Mouse (Mus musculus) intestine, embryonic 16.5 days (tissue): ENCODE measurements around the gene Ryk. TPM values are rescaled to one million over a fixed set of nuclear protein-coding genes. Genes with fewer than 3 reads are reported as not detected.

Experiments
- ATAC-seq: fragments of 200-750 bp; cut with Nextera tagmentation; 2 replicates; pipeline ENCODE4 v1.8.0; 2017; ENCODE audit warnings: moderate TSS enrichment, moderate library complexity
- H3K27ac ChIP-seq: fragments of 300-500 bp; sonication (generic); 2 replicates; pipeline ENCODE4 v1.5.1; 2014; ENCODE audit warnings: mild to moderate bottlenecking, low read length
- H3K27me3 ChIP-seq: fragments of 300-500 bp; sonication (generic); replicated peaks from 2 replicates; pipeline ENCODE4 v1.6.1; 2014; ENCODE audit warnings: low read length, control low read depth, mixed read lengths; ENCODE audit not compliant: control insufficient read depth, insufficient read depth
- H3K36me3 ChIP-seq: fragments of 300-500 bp; sonication (generic); 2 replicates; pipeline ENCODE4 v1.6.1; 2014; ENCODE audit warnings: low read length, control low read depth; ENCODE audit not compliant: control insufficient read depth, insufficient read depth
- H3K4me1 ChIP-seq: fragments of 300-500 bp; sonication (generic); 2 replicates; pipeline ENCODE4 v1.6.1; 2014; ENCODE audit warnings: low read length, control low read depth, mixed read lengths; ENCODE audit not compliant: control insufficient read depth, insufficient read depth
- H3K4me2 ChIP-seq: fragments of 300-500 bp; sonication (generic); 2 replicates; pipeline ENCODE4 v1.6.1; 2014; ENCODE audit warnings: low read depth, low read length, control low read depth
- H3K4me3 ChIP-seq: fragments of 300-500 bp; sonication (generic); 2 replicates; pipeline ENCODE4 v1.5.1; 2014; ENCODE audit warnings: mild to moderate bottlenecking, low read length
- H3K9ac ChIP-seq: fragments of 300-500 bp; sonication (generic); 2 replicates; pipeline ENCODE4 v1.6.1; 2014; ENCODE audit warnings: low read depth, low read length
- H3K9me3 ChIP-seq: fragments of 300-500 bp; sonication (generic); 2 replicates; pipeline ENCODE4 v1.6.1; 2016; ENCODE audit warnings: low read length, control low read depth; ENCODE audit not compliant: control insufficient read depth
- WGBS: fragments of 180-500 bp; shearing (Covaris S2); extraction: QIAGEN DNeasy Blood & Tissue Kit; methylation state at CpG from one replicate; pipeline ENCODE4 v1.1.7; 2014; 5-methylcytosine and 5-hydroxymethylcytosine counted together
- polyA plus RNA-seq: library from polyadenylated mRNA; unstranded; fragments of >200 nt; fragmentation: Nextera tagmentation; extraction: Ambion mirVana; gene quantifications from 2 replicates; pipeline ENCODE4 v1.2.1, GENCODE M21; 2015

Gene Ryk
- polyA plus RNA-seq, 1 experiment from 2014 or later = 13.5 TPM

GRCm38 (mm10) chr9:102948706-102949105 lies 114.0 kb downstream of the Ryk start:
- WGBS = 84% methylated on average over 5 of the region's 5 CpGs
- Histone ChIP-seq H3K4me2 (no peak overlapping the region), H3K9me3 (no peaks in the 10 kb centered on the region), H3K4me3 (no peak overlapping the region), H3K4me1 (no peaks in the 10 kb centered on the region), H3K27ac (no peak overlapping the region), H3K36me3 (no peaks in the 10 kb centered on the region), H3K9ac (no peak overlapping the region), H3K27me3 (no peaks in the 10 kb centered on the region)
- ATAC-seq = no peak

DNA sequence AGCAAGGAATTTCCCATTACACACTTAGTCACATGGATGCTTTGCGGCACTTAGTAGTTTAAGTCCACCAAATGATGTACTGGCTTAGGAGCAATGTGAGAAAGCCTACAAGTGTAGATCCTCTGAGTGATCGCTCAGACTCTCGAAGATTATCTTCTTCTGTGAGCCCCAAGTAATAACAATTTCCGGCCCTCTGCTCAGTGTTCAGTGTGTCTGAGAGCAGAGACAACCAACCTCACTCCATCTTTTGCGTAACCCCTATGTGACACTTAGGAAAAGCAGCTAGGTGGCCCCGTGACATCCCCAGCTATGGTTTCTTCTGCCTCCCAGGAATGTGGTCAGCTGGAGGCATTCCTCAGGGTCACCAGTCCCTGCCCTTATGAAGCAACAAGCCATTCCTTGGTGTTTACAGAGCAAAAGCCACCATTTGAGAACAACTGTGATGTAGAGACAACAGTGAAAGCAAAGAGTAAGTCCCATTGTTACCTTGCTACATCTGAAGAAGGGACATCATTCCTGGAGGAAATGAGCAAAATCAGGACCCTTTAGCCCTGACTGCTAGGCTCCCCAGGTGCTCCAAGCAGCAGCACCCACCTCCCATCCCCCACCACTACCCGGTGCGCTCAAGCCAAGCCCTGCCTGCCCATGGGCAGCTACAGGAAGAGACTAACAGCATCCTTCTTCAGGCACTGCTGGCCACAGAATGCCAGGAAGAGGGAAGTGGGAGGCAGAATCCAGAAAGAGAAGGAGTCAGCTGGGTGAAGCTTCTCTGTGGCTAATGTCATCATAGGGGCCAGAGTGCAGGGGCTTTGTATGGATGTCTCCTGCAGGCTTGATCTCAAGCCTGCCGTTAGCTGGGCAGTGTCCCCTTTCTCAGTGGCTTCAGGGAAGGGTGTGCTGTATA lies 116.6 kb downstream of the Ryk start:
- Histone ChIP-seq H3K9ac (no peak overlapping the region), H3K36me3 (no peaks in the 10 kb centered on the region), H3K4me1 (no peaks in the 10 kb centered on the region), H3K4me3 (no peak overlapping the region), H3K27ac (no peak overlapping the region), H3K27me3 (no peaks in the 10 kb centered on the region), H3K4me2 (no peak overlapping the region), H3K9me3 (no peaks in the 10 kb centered on the region)
- no peak for ATAC-seq
- WGBS = 80% methylated on average over 9 of the region's 9 CpGs

GRCm38 (mm10) chr9:102955866-102956265 lies 121.1 kb downstream of the Ryk start:
- no peak overlapping the region for H3K4me2 ChIP-seq
- no peak for ATAC-seq
- no peaks in the 10 kb centered on the region for H3K4me1 ChIP-seq
- 83% methylated on average over 3 of the region's 3 CpGs for WGBS
- H3K27me3 ChIP-seq = no peaks in the 10 kb centered on the region
- H3K36me3 ChIP-seq = no peaks in the 10 kb centered on the region
- H3K4me3 ChIP-seq = no peak overlapping the region
- H3K27ac ChIP-seq = no peak overlapping the region
- no peaks in the 10 kb centered on the region for H3K9me3 ChIP-seq
- H3K9ac ChIP-seq = no peak overlapping the region

Other genes with a start within 250 kb of the Ryk start
- gene Anapc13, start 208.6 kb upstream of the Ryk start, polyA plus RNA-seq = 175 and 183 TPM in 2 replicates
- 42.7 and 43.2 TPM in 2 replicates for gene Cep63, start 208.4 kb upstream of the Ryk start, polyA plus RNA-seq
- gene Amotl2, start 118.2 kb upstream of the Ryk start, polyA plus RNA-seq = 20.4 and 21.8 TPM in 2 replicates
- gene Slco2a1, start 153.8 kb downstream of the Ryk start, polyA plus RNA-seq = 15.2 and 18.8 TPM in 2 replicates